Mouse (Mus musculus) cortical plate, adult 2 months (tissue): ENCODE data around the gene Cdx2.

Source experiments
- CTCF ChIP-seq: fragments of 200-500 bp; IDR thresholded peaks from 2 replicates; pipeline ENCODE4 v1.5.1; 2011; ENCODE audit warnings: mild to moderate bottlenecking, control low read depth, low read length; ENCODE audit not compliant: insufficient read depth; ENCODE audit errors: extremely low read depth
- POLR2A ChIP-seq: fragments of 200-500 bp; IDR thresholded peaks from 2 replicates; pipeline ENCODE4 v1.6.1; 2011; ENCODE audit warnings: mild to moderate bottlenecking, low read length, control low read depth; ENCODE audit not compliant: insufficient read depth; ENCODE audit errors: extremely low read depth

DNA sequence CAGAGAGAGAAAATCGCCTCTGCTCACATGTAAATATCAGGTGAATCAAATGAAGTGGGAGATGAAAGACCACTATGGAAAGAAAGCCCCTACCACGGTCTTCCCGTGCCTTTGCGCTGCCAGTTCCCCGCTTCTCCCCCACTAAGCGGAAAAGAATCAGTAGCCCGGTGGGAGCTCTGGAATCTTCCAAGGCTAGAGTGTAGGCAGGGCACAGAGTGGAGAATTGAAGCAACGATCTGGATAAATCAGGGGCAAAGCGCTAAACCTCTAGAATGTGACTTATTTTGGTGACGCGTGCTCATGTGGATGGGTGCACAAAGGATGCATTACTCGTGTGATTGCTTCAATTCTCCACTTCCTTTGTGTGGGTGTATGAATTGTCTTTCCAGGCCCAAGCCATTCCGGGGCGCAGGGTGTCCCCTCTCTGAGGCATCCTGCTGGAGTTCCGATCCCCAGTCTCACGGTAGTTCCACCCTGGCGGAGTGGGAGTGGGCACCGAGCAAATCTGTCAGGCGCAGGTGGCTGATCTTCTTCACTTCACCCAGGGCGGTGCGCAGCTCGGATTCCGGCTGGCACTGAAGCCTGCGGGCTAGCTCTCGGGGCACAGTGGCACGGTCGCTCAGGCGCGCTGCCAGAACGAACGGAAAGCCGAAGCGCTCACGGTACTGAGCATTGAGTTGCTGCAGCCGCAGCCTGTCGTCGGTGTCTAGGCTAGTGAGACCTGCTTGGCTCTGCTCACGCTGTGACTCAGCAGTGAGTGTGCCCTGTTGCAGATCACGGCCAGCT, 7.8 kb upstream of the Cdx2 start:
- TF ChIP-seq CTCF (no peak), POLR2A (no peak)
